Mouse (Mus musculus): Measurements from ENCODE around the gene Cryab.

- TF ChIP-seq POLR2A (IDR thresholded peaks at IDR 0.05; ENCODE audit: borderline replicate concordance, extremely low read depth, insufficient read depth, insufficient read length, poor library complexity, severe bottlenecking) (no peak), CTCF (IDR thresholded peaks at IDR 0.05; ENCODE audit: borderline replicate concordance, extremely low read depth, insufficient read depth, insufficient read length) (no peak)
These were observed 26.3 kb upstream of the Cryab start for GRCm38 (mm10) chr9:50724661-50725330.

Data from brain, embryonic 14.5 days (tissue).